Mouse (Mus musculus) brain, adult 10 weeks (tissue): Measurements from ENCODE around the gene Use1. TPM values are rescaled to one million over a fixed set of nuclear protein-coding genes. Genes with fewer than 3 reads are reported as not detected.

Source experiments
- polyA plus RNA-seq: library from polyadenylated mRNA; stranded (reverse); fragments of 350-450 nt; fragmentation: Illumina TruSeq; extraction: RNeasy Lipid Tissue Mini Kit (QIAGEN cat#74804); gene quantifications from one replicate; pipeline ENCODE4 v1.2.3, GENCODE M21; 2015; ENCODE audit warnings: low read depth, low replicate concordance

Use1 gene
- 174 TPM for polyA plus RNA-seq

DNA sequence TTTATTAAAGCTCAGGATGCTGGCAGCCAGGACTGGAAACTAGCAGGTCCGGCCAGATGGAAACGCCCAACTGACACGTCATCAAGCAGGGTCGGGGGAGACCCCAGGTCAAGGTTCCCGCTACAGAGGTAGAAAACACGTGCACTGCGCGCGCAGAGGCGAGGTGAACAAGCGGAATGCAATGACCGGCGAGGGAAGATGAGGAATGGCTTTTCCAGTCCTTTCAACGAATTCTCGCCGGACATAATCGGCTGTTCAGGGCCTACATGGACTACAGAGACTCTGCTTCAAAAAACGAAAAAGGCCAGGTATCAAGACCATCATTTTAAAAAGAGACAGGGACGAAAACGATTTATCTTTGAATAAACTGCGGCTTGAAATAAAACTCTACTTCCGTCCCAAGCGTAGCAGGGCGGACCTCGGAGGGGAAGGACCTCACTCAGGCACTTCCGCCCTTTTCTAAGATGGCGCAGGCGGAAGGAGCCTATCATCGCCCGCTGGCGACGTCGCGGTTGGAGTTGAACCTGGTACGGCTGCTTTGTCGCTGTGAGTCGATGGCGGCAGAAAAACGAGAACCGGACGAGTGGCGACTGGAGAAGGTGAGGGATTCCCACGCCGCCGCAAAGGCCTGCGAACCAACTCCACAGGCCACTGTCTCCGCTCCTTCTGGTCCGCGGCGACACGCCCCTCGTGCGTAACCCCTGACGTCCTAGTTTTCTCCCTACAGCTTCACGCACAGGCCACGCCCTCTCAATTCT is at the start of gene Use1:
Use1 (plus strand) TSS at position 78 of the 758 bp plus-strand sequence.

DNA sequence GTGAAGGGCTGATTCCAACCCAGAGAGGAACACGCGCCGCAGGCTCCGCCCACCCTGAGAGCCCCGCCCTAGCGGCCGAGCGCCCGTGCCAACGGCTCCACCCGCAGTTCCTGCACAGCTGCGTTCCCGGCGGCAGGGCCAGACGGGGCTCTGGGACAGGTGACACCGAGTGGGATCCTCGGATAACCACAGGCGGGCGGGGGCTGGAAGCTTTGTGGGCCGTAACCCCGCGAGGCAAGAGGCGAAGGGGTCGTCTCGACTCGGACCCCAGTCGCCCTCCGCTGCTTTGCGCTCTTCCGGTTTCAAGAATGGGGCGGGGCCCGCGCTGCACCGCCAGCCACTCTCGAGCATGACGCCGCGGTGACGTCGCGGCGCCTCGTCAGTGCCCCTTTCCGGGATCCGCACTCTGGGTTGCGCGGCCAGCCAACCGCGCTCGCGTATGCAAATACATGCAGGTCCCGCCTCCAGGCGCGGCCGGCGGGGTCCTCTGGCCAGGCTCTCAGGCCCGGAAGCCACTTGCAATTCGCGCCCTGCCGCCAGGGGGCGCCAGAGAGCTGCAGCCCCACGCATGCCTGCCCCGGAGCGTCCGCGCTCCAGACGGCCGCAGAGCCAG is 4.7 kb downstream of the Use1 start, which contains the start of gene Ocel1:
Ocel1 (plus strand) TSS at position 63 of the 613 bp plus-strand sequence.

DNA sequence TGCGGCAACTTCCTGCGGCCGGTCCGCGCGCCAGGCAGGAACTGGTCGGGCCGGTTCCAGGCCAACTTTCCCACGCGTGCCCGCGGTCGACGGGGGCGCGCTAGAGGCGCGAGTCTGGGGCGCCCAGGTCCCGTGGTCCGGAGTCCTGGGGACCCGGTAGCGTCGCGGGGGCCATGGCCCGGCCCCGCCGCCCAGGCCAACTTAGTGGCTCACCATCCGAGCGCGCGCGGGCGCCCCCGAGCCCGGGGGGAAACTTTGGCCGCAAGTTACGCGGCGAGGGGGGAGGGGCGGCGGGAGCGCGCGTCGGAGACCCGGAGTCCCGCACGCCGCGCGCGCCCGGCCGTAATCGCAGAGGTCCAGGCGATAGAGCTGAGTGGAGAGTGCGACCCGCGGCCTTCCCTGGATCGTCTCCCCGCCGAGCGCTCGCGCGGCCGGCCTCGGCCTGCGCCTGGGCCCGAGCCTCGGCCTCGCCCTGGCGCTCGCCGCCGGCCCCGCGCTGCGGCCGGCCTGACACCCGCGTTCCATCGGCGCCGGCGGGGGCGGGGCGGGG is 14.8 kb downstream of the Use1 start, which contains the start of gene Nr2f6:
Nr2f6 (minus strand) TSS at position 540 of the 550 bp plus-strand sequence.

DNA sequence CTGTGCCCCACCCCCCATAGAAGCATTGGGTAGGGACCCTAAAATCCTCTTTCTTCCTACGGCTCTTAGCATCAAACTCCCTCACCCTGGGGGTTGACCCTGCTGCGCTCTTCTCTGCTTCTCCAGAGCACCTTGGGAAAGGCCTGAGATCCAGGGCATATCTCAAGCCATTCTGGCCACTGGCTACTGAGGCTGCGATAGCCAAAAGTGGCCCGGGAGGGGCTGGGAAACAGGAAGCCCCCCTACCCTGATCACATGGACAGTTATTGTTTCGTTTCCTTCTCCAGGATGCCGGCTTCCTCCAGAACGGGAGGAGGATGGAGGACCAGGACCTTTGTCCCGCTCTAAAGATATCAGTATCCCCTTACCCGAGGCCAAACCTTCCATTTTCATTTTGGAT is 29.0 kb downstream of the Use1 start, which contains the start of gene Ushbp1:
Ushbp1 (minus strand) TSS at position 174 of the 400 bp plus-strand sequence.

DNA sequence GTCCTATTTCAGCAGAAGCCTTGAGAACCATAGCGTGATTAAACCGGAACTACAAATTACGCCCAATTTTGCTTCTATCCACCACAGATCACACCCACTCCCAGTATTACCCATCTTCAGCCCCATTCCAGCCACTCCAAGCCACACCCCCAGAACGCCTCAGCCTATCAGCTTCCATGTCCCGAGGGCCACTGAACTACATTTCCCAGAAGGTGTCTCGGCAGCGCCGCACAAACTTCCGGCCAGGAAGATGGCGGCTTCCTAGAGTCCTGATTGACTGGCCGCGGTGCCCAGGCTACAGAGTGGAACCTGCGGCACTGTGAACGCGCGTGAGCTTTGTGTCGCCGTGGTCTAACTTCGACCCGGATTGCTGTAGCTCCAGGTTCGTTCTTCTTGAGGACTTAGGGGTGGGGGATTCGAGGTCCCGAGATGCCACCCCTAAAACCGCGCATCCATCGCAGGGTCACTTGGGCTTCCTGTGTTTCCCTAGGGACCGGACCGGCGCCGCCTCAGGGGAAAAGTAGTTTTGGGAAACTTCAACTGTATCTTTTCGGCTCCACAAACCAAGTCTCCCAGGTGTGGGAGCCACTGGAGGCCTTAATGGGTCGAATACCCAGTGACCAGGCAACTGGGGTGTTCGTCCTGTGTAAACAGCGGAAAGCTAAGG is 30.1 kb downstream of the Use1 start, which contains the start of gene Babam1:
Babam1 (plus strand) TSS at position 223 of the 667 bp plus-strand sequence.

DNA sequence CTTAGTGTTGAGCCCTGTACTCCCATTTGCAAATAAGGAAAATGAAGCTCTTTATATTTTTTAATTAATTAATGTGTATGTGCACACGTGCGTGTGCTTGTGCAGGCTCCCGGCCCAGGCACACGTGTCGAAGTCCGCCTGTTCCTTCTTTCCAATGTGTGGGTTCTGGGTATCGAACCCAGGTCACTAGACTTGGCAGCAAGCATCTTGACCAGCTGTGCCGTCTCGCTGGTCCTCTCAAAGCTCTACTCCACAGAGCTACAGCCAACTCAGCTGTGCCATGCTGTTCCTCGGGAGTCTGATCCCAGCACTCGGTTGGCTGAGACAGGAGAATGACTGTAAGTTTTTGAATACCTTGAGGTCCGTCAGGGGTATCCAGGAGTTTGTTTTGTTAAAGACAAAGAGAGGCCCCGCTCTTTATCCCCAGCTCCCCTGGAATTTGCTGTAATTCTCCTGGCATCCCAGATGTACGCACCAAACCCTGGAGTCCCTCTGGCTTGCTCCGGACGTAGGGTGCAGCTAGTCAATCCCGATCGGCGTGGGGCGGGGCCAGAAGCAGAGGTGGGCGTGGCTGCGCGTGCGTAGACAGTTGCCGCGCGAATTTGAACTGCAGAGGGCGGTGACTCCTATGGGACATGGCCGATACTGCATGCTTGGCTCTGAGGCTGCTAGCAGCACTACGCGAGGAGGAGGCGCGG is 38.9 kb downstream of the Use1 start, which contains the start of gene Ankle1:
Ankle1 (plus strand) TSS at position 610 of the 698 bp plus-strand sequence.

Other genes starting within 250 kb of the Use1 start
- 25.3 TPM for gene Myo9b, start 94.1 kb upstream of the Use1 start, polyA plus RNA-seq
- 16.5 TPM for gene Haus8, start 93.9 kb upstream of the Use1 start, polyA plus RNA-seq
- gene Ocel1, start 4.5 kb downstream of the Use1 start, polyA plus RNA-seq = 11.4 TPM
- 24.3 TPM for gene Nr2f6, start 15.1 kb downstream of the Use1 start, polyA plus RNA-seq
- 4.5 TPM for gene Ushbp1, start 29.0 kb downstream of the Use1 start, polyA plus RNA-seq
- 120 TPM for gene Babam1, start 30.0 kb downstream of the Use1 start, polyA plus RNA-seq
- 0.43 TPM for gene Ankle1, start 39.2 kb downstream of the Use1 start, polyA plus RNA-seq
- gene Abhd8, start 96.8 kb downstream of the Use1 start, polyA plus RNA-seq = 254 TPM
- 76.2 TPM for gene Mrpl34, start 98.1 kb downstream of the Use1 start, polyA plus RNA-seq
- gene Dda1, start 102.4 kb downstream of the Use1 start, polyA plus RNA-seq = 68.9 TPM
- 27.6 TPM for gene Ano8, start 119.1 kb downstream of the Use1 start, polyA plus RNA-seq
- gene Gtpbp3, start 121.3 kb downstream of the Use1 start, polyA plus RNA-seq = 27.3 TPM
- 7.4 TPM for gene Plvap, start 144.9 kb downstream of the Use1 start, polyA plus RNA-seq
- gene Ccdc194, start 158.9 kb downstream of the Use1 start, polyA plus RNA-seq = not detected
- gene Bst2, start 170.6 kb downstream of the Use1 start, polyA plus RNA-seq = 12.1 TPM
- 48.3 TPM for gene Mvb12a, start 176.1 kb downstream of the Use1 start, polyA plus RNA-seq
- not detected for gene Tmem221, start 192.0 kb downstream of the Use1 start, polyA plus RNA-seq
- gene Nxnl1, start 199.8 kb downstream of the Use1 start, polyA plus RNA-seq = 0.16 TPM
- 72.5 TPM for gene Slc27a1, start 202.0 kb downstream of the Use1 start, polyA plus RNA-seq
- 36.5 TPM for gene Pgls, start 225.3 kb downstream of the Use1 start, polyA plus RNA-seq
- 3.6 TPM for gene Fam129c, start 230.8 kb downstream of the Use1 start, polyA plus RNA-seq
- gene Colgalt1, start 244.2 kb downstream of the Use1 start, polyA plus RNA-seq = 51.4 TPM